Mouse (Mus musculus): ENCODE measurements around the gene Naa35.

- TF ChIP-seq CTCF (IDR thresholded peaks at IDR 0.05; ENCODE audit: low read depth) (no peak), EP300 (IDR thresholded peaks at IDR 0.05; ENCODE audit: low read depth) (no peak)
Measured at GRCm38 (mm10) chr13:59542411-59542810, 42.6 kb upstream of the Naa35 start.

All from liver, postnatal 0 days (tissue).